Mouse (Mus musculus) bone marrow macrophage, adult 2 months (primary cell): Measurements from ENCODE around the gene Zzz3. TPM values are rescaled to one million over a fixed set of nuclear protein-coding genes. Genes with fewer than 3 reads are reported as not detected.
"Not testable (repeated sequence)": the region's sequence is repeated elsewhere in the genome, so short reads cannot be mapped to it uniquely, and the experiment has no call there.

Experiments used
- H3K27ac ChIP-seq: 2 replicates; pipeline ENCODE4 v1.5.1; 2012; ENCODE audit warnings: low read depth, low read length; ENCODE audit not compliant: insufficient read depth
- H3K4me1 ChIP-seq: 2 replicates; pipeline ENCODE4 v1.6.1; 2012; ENCODE audit warnings: low read length; ENCODE audit not compliant: control insufficient read depth, insufficient read depth
- H3K4me3 ChIP-seq: 2 replicates; pipeline ENCODE4 v1.5.1; 2012; ENCODE audit warnings: mild to moderate bottlenecking, low read length, moderate library complexity; ENCODE audit not compliant: insufficient read depth
- CTCF ChIP-seq: IDR thresholded peaks from 2 replicates; pipeline ENCODE4 v1.5.1; 2012; ENCODE audit warnings: low read depth, mild to moderate bottlenecking, low read length, moderate library complexity
- POLR2A ChIP-seq: IDR thresholded peaks from 2 replicates; pipeline ENCODE4 v1.6.1; 2012; ENCODE audit warnings: mild to moderate bottlenecking, low read depth, low read length, borderline replicate concordance
- polyA plus RNA-seq: library from polyadenylated mRNA; stranded (reverse); fragments of >200 nt; gene quantifications from 2 replicates; pipeline ENCODE4 v1.2.4, GENCODE M21; 2012; ENCODE audit not compliant: missing spikeins, insufficient read depth, insufficient read length

The Zzz3 gene
- polyA plus RNA-seq, 1 experiment = 40.5 TPM

- Histone ChIP-seq H3K4me3 (no peak overlapping the region), H3K27ac (no peak overlapping the region), H3K4me1 (peaks cover 10% of the 10 kb centered on the region)
- TF ChIP-seq POLR2A (no peak), CTCF (no peak)
These were observed 37.4 kb downstream of the Zzz3 start for GRCm38 (mm10) chr3:152432677-152433076.

- Histone ChIP-seq H3K4me3 (no peak overlapping the region), H3K27ac (no peak overlapping the region), H3K4me1 (no peaks in the 10 kb centered on the region)
- TF ChIP-seq CTCF = no peak
- TF ChIP-seq POLR2A = no peak
These were observed 40.3 kb downstream of the Zzz3 start for GRCm38 (mm10) chr3:152435590-152435989.

- TF ChIP-seq POLR2A (no peak), CTCF (no peak)
- Histone ChIP-seq H3K4me1 (peaks cover 4% of the 10 kb centered on the region; the same call in 1 of the 2 replicates), H3K27ac (no peak overlapping the region), H3K4me3 (no peak overlapping the region)
These were observed 42.8 kb downstream of the Zzz3 start for GRCm38 (mm10) chr3:152438068-152438467.

GRCm38 (mm10) chr3:152442795-152443194 is 47.5 kb downstream of the Zzz3 start:
- no peak for TF ChIP-seq CTCF
- TF ChIP-seq POLR2A = no peak
- Histone ChIP-seq H3K27ac (no peak overlapping the region), H3K4me1 (peaks cover 4% of the 10 kb centered on the region; the same call in 1 of the 2 replicates), H3K4me3 (no peak overlapping the region)

GRCm38 (mm10) chr3:152444114-152444513 is 48.8 kb downstream of the Zzz3 start:
- Histone ChIP-seq H3K27ac (no peak overlapping the region), H3K4me1 (peaks cover 4% of the 10 kb centered on the region; the same call in 1 of the 2 replicates), H3K4me3 (no peak overlapping the region)
- TF ChIP-seq CTCF (no peak), POLR2A (no peak)

GRCm38 (mm10) chr3:152446966-152447365 is 51.7 kb downstream of the Zzz3 start:
- no peak overlapping the region for H3K4me3 ChIP-seq
- H3K27ac ChIP-seq = no peak overlapping the region
- TF ChIP-seq POLR2A (no peak), CTCF (no peak)
- H3K4me1 ChIP-seq = peaks cover 2% of the 10 kb centered on the region; the same call in 1 of the 2 replicates

- H3K4me1 ChIP-seq = no peaks in the 10 kb centered on the region
These were observed 57.9 kb downstream of the Zzz3 start for GRCm38 (mm10) chr3:152453163-152453562.

GRCm38 (mm10) chr3:152457308-152458035 is 62.2 kb downstream of the Zzz3 start:
- Histone ChIP-seq H3K4me1 (no peaks in the 10 kb centered on the region), H3K4me3 (no peak overlapping the region), H3K27ac (no peak overlapping the region)
- TF ChIP-seq POLR2A (no peak), CTCF (no peak)

More at GRCm38 (mm10) chr3:152453163-152453562, 57.9 kb downstream of the Zzz3 start:
- Histone ChIP-seq H3K4me3 (no peak overlapping the region), H3K27ac (no peak overlapping the region)
- no peak for TF ChIP-seq CTCF
- no peak for TF ChIP-seq POLR2A

- H3K27ac ChIP-seq, H3K4me3 ChIP-seq, H3K4me1 ChIP-seq: not testable (repeated sequence)
These were observed 63.6 kb downstream of the Zzz3 start for GRCm38 (mm10) chr3:152458875-152459274.

- H3K4me1 ChIP-seq = peaks cover 10% of the 10 kb centered on the region
- no peak overlapping the region for H3K4me3 ChIP-seq
- no peak overlapping the region for H3K27ac ChIP-seq
- TF ChIP-seq POLR2A = no peak
- TF ChIP-seq CTCF = no peak
These were observed 65.5 kb downstream of the Zzz3 start for GRCm38 (mm10) chr3:152460802-152461201.
